Mouse (Mus musculus): Measurements from ENCODE around the gene Nkain2.
"Not testable (repeated sequence)": the region's sequence is repeated elsewhere in the genome, so short reads cannot be mapped to it uniquely, and the experiment has no call there.

Gene Nkain2

DNA sequence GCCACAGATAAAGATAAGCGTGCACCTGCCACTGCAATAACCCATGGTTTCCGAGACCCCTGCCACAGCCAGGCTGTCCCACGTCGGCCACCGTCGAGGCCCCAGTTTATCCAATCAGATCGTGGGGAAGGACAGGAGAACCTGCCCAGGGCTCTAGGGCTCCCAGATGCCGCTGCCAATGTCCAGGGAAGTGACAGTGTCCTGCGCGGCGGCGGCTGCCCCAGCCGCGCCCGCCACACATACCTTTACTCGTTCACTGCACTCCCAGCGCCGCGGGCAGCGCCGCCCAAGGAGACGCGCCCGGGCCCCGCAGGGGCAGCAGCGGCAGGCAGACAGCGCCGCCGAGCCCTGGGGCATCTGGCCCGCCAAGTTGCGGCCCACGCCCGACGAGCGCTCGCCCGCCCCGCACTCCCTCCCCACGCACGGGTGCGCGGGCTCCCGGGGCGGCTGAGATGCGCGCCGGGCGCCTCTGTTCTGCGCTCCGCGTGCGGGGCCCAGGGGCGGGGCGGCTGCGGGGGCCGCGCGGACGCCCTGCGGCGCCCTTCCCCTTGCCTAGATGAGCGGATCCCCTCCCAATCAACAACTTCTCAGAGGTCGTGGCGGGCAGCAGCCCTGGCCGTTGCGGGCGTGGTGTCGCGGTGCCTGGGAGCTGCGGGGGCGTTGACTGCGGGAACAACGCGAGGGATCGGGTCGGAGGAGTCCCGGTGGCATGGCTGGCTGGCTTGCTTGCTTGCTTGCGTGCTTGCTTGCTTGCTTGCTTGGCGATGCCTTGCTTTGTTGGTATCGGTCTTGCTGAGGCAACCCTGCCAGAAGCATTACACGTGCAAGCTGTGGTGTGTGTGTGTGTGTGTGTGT is at the start of gene Nkain2:
Nkain2 (minus strand) TSS at position 811 of the 855 bp plus-strand sequence.
- DNase-seq: peak; percentile 22

DNA sequence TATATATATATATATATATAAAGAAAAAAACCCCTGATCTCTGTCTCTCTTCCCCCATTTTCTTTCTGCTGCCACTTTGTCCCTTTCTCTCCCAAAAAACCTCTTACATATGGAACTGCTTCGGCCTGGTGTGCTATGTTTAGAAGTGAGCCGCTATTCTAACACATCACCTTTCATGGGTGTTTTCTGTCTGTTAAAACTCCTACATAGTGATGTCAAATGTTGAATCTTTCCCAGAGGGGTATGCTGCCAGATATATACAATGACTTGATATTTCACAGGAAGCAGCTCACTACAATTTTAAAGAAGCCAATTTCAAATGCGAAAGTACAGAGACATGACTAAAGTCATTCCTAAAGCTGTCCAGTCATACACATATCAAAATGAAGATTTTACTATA is 49.6 kb upstream of the Nkain2 start:
- DNase-seq: no peak

DNA sequence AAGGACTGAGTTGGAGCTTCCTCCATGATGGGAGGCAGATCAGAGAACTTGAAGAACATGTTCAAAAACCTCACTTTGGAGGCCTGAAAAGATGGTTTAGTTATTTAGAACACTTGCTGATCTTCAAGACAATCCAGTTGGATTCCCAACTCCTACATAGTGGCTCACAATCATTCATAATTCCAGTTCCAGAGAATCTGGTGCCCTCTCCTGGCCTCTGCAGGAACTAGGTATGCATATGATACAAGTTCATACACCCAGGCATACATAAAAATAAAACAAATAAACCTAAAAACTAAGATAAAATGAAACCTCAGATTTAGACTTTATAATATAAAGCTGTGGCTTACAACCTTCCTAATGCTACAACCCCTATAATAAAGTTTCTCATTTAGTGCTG is 4.8 kb upstream of the Nkain2 start:
- no peak for DNase-seq

DNA sequence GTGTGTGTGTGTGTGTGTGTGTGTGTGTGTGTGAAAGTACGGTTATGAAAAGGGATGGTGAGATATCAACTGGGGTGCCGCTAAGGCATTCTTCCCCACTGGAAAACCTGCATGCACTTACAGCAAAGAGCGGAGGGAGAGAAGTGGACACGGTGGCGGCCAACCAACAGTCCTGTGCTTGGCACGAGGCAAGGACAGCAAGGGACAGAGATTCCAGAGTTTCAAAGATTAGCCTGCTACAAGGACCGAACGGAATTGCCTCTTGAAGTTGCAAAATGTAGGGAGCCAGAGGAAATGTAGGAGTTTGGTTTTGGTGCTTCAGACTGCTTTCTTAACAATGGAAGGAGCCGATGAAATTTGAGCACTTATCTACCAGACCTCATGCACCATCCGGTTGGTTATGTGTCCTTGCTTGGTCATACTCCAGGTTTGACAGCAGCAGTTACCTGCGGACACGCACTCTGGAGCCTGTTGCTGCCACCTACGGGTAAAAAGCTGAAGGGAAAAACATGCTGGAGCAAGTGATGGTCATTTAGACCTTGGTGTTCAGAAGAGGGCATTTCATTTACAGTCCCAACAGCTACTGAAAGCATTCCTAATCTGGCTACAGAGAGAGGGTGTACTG is 357 bp upstream of the Nkain2 start:
- peak; percentile 6 for DNase-seq

DNA sequence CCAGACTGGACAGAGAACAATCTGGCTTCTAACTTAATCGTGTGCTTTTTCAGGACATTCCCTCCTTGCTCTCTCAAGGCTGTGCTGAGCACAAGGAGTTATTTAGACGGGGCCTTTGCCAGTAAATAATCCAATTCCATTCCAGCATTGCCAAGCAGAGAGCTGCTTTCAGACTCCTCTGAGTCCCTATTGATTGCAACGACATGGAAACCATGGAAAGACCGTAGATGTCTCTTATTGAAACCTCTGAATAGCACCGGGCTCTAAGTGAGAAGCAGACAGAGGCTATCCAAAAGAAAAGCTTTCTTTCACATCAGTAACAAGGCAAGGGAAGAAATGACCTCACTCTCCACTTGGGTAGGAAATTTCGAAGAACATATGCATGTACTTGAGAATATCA is 8.3 kb downstream of the Nkain2 start:
- DNase-seq: no peak

DNA sequence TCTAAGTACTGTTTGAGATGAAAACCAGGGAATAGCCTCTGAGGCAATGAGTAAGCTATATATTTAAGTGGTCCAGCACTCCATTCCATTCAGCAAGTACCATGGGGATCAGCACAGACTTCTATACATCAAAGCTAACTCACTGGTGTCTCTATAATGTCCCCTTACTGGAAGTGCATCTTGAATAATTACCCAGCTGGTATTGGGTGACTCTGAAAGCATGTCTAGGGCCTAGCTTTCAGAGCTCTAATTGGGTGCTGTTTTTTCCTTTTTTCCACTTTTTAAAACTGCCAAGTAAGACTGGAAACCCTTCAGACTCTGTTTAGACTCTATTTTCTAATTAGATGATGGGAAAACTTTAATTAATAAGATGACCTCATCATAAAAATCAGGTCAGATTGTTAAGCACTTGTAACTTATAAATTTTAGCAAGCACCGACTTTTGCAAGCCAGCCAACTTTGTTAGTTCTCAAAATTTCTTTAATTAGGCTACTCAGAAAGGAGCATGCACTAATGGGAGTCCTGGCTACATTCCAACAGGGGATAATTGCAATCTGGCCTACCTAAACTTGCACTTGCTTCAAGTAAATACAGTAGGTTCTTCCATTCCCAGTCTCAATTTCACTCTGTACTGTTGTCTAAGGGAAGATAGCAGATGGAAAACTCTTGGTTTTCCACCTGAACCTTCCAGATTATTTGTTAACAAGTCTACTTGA is 19.4 kb downstream of the Nkain2 start:
- DNase-seq: no peak

DNA sequence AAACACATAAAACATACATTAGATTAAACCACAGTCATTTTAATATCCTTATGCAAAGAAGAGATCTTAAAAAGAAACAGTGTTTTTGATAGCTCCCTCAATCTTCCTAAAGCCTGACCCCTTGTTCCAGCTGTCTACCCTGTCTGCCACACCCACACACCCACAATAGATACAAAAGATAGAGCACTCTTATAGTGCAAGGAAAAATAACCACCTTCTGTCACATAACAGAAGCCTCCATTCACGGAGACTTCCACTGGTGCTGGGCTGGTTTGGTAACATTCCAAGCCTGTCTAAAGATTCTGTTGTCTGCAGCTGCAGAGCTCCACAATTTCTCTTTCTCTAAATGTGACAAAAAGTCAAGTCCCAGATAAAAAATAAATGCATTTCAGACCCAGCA is 20.7 kb downstream of the Nkain2 start:
- no peak for DNase-seq

DNA sequence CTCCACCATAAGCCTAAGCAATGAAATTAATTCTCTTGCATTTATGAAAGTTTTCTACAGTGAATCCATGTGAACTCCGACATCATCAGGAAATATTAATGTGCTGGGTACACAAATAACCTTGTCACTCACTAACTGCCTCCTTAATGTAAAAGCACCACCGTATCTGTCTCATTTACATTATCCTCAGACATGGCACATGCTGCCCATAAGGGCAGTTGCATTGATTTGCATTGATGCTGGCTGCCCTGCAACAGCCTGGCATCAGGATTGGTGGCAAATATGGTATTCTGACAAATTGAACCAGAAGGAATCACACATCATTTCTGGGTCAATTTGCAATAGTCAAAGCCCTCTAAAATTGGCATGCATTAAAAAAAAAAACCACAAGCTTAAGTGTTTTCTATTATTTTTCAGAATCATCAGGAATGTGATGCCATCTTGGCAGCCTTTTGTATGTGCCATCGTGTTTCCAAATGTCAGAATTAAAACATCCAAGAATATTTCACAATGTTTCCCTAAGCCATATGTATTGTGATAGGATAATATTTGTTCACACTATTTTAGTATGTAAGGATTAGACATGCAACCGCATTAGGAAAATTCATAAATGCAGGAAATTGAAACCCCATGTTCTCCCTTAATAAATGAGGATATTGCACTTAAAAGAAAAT is 74.9 kb downstream of the Nkain2 start:
- no peak for DNase-seq

DNA sequence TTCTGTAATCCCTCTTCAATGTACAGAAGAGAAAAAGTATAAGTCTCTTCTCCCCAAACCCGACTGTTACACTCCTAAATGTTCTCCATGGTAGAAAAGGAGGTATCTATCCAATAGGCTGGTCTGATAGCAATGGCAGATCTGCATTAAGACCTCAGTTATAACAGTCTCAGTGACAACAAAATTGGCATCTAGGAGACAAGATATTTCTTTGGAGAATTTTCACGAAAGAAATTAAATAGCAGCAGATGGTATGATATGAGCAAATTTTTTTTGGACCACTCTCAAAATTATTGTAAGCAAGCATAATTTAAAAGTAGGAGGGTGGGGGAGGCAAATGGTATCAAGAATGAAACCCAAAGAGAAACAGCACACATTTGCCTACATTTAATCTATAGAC is 94.0 kb downstream of the Nkain2 start:
- DNase-seq: no peak

DNA sequence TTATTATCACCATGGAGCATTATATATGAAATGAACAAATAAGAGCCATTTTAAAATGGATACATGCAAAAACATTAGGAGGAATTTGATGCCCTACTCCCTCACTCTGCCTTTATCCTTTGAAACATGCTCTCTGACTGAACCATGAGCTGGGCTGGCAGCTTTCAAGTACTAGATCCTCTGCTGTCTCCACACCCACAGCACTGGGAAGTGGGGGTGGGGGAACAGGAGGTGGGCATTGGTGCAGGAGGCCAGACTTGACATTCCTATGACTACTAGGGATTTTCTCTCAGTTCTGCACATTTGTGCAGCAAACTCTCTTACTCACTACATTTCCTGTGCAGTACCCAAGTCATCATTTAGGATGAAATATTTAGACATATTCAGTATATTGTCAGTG is 99.7 kb downstream of the Nkain2 start:
- no peak for DNase-seq

DNA sequence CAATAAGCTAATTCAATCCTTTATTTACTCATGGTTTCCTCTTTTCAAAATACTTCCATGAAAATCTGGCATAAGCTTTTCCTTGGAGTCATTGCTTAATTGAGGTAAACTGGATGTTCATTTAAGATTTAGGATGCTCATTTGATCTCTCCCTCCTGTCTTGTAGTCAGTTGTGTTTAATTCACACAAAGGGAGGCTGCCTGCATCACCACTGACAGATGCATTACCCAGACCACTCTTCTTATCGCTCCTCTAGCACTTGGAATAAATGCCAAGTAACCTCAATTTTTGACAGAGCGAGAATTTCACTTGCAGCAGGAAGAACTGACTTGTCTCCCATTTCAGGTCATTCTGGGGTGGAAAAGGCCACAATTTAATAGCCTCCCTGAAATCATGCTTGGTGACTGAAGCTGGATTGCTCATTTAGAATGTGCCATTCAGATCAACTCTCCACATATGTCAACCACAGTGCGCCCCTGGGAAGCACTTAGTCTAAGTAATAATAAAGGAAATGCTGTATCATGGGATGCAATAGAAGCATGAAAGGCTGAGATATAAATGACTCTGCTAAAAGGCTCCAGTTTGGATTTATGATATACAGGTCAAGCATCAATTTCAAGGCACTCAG is 107.4 kb downstream of the Nkain2 start:
- no peak for DNase-seq

DNA sequence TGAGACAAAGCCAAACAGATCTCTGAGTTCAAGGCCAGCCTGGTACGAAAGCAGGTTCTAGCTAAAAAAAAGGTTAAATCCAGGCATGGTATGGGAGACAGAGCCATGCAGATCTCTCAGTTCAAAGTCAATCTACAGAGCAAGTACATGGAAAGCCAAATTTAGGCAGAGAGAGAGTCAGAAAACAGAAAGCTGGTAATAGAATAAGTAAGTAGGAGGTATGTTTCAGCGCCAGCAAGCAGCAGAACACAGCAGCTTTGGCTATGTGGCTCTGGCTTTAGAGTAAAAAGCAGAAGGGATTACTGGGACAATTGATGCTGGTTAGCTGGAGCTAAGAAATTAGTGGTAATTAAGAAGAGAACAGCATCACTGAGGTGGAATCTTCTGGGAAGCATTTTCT is 151.3 kb downstream of the Nkain2 start:
- DNase-seq: no peak

DNA sequence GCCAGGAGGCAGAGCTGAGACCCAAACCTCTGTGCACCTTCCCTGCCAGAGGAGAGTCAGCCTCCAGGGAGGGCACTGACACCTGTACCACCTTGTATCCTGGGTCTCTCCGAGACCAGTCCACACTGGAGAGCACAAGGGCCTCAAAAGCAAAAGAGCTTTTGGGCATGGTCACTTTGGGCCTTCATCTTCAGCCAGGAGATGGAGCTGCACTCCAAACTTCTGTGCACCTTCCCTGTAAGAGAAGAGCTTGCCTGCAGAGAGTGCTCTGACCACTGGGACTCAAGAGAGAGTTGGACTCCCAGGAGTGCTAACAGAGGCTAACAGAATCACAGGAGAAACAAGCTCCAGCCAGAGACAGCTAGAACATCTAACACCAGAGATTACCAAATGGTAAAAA is 183.7 kb downstream of the Nkain2 start:
- not testable (repeated sequence) for DNase-seq

DNA sequence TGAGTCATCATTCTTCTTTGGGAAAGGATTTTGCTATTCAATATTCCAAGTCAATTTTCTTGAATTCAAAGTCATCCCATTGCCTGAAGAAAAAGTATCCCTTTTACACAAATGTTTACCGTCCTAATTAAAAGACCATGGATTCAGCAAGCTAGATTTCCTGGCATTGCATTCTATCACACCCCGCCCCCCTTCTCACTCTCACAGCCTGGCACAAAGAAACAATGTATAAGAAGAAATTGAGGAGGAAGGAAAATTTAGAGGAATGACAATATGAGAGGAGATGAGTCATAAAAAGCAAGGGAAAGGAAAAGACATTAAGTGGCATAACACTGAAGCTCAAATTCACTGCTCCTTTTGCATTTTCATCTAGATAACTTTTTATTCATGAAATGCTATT is 193.6 kb downstream of the Nkain2 start:
- DNase-seq: no peak

DNA sequence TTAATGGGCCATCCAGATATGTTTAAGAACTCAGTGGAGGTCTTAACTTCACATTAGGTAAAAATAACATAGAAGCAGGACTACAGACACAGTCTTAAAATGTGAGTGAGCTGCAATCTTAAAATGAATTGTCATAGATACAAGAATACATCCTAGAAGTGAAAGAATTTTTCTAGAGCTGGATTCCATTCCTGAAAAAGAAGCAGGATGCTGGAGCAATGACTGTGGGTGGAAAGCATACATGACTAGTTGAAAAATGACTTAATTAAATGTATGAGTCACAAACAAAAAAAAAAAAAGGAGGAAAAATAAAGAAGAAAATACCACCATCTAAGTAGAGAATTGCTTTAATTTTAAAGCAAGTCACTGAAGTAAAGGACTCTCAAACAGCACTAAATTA is 205.7 kb downstream of the Nkain2 start:
- DNase-seq: no peak

DNA sequence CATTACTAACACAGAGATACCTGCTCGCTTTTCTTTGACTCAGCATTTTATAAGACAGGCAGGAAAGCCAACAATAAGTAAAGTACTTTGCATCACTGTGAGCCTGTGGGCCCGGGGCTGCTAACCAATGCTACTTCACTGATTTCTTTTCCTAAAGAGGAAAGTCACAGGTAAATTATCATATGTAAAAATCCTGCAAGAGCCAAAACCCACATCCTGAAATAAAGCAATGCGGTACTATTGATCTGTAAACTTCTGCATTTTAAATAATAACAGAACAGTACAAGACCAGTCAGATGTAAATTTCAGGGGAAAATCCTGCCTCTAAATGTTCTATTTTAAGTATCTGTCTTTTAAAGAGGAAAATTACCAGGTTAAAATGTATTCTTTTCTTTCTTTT is 250.0 kb downstream of the Nkain2 start:
- DNase-seq: no peak

DNA sequence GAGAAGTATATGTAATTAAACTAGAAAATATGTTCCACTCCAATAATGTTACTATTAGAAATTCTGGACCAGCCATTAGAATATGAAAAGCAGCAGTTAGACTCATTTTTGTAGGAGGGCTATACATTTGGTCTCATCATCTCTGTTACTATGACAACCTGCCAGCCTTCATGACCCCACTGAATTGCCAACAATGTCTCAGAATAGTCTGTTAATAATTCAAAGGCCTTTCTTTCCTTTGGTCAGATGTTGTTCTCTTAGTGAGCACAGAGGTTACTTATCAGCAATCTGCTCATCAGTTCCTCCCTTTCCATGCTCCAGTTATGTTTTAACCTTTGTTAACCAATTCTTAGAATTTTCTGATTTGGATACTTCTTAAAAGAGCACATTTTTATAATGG is 251.1 kb downstream of the Nkain2 start:
- DNase-seq: no peak

DNA sequence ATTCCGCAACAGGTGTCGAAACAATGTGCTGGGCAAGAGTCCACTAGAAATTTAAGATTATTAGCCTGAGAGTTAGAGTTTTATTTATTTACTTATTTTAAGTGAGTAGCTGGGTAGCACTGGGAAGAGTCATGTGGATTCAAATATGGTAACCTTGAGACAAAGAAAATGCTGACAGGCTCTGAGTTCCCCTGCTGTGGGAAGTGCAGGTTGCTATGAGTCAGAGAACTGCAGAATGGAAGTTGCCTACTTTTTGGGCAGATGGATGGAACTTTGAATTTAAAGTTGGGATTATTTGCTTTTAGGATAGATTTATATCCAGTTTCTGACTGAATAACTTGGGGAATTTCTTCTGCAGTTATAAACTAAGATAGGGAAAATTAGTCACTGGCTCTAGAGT is 259.2 kb downstream of the Nkain2 start:
- no peak for DNase-seq

DNA sequence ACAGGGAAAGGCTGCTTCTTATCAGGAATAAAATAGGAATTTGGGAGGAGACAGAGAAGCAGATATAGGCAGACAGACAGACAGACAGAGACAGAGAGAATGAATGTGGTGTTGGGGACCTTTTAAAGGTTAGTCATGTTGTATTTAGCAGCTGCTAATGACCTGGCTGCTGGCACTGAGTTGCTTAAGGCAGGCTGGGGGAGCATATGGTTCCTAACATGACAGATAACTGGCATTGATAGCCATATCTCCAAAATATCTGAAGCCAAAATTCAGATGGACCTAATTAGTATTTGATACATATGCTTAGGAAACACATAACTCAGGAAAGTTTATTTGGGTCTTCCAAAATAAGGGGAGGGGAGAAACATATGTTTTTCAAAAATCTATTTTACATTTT is 285.8 kb downstream of the Nkain2 start:
- no peak for DNase-seq

DNA sequence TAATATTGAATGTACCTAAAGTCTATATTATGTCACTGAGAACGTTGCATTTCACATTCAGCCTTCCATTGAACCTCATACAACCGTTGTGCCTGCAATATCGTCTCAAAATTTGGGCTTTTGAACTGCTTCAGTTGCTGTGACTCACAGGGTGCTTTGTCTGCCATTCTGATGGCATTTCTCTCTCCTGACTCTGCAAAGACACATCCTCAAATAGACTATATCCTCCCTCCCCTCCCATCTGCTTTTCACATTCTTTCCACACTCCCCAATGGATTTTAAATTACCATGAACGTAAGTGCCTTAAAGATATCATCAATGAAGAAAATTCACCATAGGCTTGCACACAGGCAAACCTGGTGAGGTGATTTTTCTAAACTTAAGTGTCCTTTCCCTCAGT is 287.5 kb downstream of the Nkain2 start:
- DNase-seq: no peak

DNA sequence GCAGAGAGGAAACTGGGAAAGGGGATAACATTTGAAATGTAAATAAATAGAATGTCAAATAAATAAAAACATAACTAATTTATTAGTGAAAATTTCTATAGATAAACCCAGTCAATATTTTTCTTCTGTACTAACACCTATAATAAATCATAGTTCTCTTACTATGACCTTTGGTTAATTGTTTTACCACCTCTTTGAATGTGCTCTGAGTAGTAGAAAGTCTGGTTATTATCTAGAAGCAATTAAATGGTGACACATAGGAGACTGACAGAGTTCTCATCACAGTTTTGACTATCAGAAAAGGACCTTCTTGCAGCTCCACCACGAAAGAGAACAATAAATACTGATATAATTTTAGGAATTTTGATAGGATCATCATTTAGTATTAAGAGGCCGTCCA is 295.3 kb downstream of the Nkain2 start:
- DNase-seq: no peak

DNA sequence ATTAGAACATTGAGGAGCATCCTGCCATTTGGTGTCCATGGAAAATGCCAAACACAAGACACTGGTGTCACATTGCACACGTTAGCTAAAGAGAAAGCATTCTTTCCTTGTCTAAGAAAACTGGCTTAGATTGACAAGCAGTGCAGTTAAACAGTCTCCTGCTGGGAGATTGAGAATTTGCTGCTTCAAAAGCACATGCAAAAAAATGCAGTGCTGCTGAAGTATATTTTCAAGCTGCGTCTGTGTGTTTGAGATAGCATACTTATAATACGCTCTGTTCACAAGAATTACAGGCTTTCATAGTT is 313.0 kb downstream of the Nkain2 start:
- DNase-seq: no peak
